Mouse (Mus musculus): ENCODE results near the gene Ndc80. TPM values are rescaled to one million over a fixed set of nuclear protein-coding genes. Genes with fewer than 3 reads are reported as not detected.
"Not testable (repeated sequence)": the region's sequence is repeated elsewhere in the genome, so short reads cannot be mapped to it uniquely, and the experiment has no call there.

Ndc80 gene
- polyA plus RNA-seq, 1 experiment: 32.9 TPM

DNA sequence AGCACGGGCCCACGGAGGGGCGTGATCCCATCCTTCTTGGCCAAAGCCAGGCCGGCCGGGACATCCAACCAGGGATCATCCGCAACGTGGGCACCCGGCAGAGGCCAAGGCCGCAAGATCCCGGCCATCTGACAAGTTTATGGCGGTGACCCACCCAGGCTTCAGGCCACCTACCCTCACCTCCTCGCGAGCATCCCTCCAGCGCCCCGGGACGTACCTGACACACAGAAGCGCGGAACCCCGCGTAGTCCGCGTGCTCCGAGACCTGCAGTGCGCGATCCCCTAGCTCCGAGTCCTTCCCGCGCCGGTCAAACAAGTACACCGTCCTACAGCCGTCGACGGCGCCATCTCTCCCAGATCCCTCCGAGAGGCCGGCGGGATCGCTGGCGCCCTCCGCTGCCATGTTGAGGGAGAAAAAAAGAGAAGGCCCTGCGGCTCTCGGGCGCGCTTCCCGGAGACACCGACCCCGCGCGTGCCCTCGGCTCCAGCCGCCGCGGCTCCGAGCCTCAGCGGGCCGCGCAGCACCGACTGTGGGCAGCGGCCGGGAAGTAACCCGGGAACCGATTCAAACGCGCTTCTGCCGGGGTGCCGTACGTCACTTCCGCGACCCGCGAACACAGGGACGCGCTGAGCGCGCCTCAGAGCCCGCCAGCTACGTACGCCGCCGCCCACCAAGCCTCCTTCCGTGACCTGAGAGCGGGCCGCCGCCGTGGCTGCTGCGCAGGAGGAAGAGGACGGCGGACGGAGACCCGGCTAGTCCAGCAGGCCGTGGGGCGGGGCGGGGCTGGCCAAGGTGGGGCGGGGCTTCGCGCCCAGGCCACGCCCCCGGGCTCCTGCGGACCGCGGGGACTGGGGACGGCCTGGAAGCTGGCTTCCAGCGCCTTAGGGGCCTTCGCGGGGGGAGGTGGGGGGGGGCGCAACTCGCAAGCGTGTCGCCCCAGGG, 51.6 kb downstream of the Ndc80 start, which contains the start of gene Smchd1:
Gene Smchd1, minus strand, starts transcription at position 582 of the 943 bp plus-strand sequence.
- peak within 1 kb of the TSS; percentile 82 for H3K4me3 ChIP-seq (replicated peaks; ENCODE audit: control insufficient read depth, low read depth, low read length)
- H3K4me1 ChIP-seq (ENCODE audit: control insufficient read depth, insufficient read depth, low read length): peaks cover 6% of the 10 kb centered on the region; the same call in 1 of the 2 replicates
- TF ChIP-seq POLR2A (IDR thresholded peaks at IDR 0.05; ENCODE audit: borderline replicate concordance, control insufficient read depth, low read depth, low read length): peak; percentile 32; the same call in 1 of the 2 replicates
- TF ChIP-seq CTCF (IDR thresholded peaks at IDR 0.05; ENCODE audit: control insufficient read depth, insufficient read depth, low read length): no peak
- under 1% methylated on average over 99 of the region's 109 CpGs for WGBS
- H3K27ac ChIP-seq (ENCODE audit: control insufficient read depth, insufficient read depth, low read depth, low read length, poor library complexity): peak within 1 kb of the TSS; percentile 96

DNA sequence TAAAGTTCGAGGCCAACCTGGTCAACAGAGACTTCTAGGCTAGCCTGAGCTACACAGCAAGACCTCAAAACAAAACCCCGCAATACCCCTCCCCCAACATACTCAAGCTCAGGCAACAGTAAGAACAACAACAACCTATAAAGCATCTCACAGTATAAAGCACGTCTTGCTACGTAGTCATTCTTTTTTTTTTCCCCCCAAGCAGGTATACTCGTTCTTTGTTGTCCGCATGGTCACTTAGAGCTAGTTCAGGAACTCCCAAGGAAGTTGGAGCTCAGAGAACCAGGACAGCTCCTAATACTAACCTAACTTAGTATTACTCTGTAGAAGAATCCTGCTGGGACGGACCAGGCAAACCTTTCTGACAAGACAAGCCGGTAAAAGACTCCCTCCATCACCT, 52.5 kb downstream of the Ndc80 start:
- H3K4me1 ChIP-seq (ENCODE audit: control insufficient read depth, insufficient read depth, low read length): peaks cover 4% of the 10 kb centered on the region; the same call in 1 of the 2 replicates
- peak overlapping the region; percentile 82 for H3K4me3 ChIP-seq (replicated peaks; ENCODE audit: control insufficient read depth, low read depth, low read length)
- TF ChIP-seq POLR2A (IDR thresholded peaks at IDR 0.05; ENCODE audit: borderline replicate concordance, control insufficient read depth, low read depth, low read length) (no peak), CTCF (IDR thresholded peaks at IDR 0.05; ENCODE audit: control insufficient read depth, insufficient read depth, low read length) (no peak)
- 0 out of 2 replicates have a peak overlapping the region, but pooled peaks have one; percentile 18 for H3K27ac ChIP-seq (ENCODE audit: control insufficient read depth, insufficient read depth, low read depth, low read length, poor library complexity)
- 13% methylated on average over 8 of the region's 8 CpGs for WGBS

- Histone ChIP-seq H3K4me3 (replicated peaks; ENCODE audit: control insufficient read depth, low read depth, low read length) (no peak overlapping the region), H3K4me1 (ENCODE audit: control insufficient read depth, insufficient read depth, low read length) (peaks cover 3% of the 10 kb centered on the region; the same call in 1 of the 2 replicates), H3K27ac (ENCODE audit: control insufficient read depth, insufficient read depth, low read depth, low read length, poor library complexity) (no peak overlapping the region)
- 58% methylated on average over 2 of the region's 2 CpGs for WGBS
- no peak for TF ChIP-seq CTCF (IDR thresholded peaks at IDR 0.05; ENCODE audit: control insufficient read depth, insufficient read depth, low read length)
- no peak for TF ChIP-seq POLR2A (IDR thresholded peaks at IDR 0.05; ENCODE audit: borderline replicate concordance, control insufficient read depth, low read depth, low read length)
Measured at GRCm38 (mm10) chr17:71471261-71471660, 55.4 kb downstream of the Ndc80 start.

GRCm38 (mm10) chr17:71460312-71460711, 66.3 kb downstream of the Ndc80 start:
- Histone ChIP-seq H3K27ac (ENCODE audit: control insufficient read depth, insufficient read depth, low read depth, low read length, poor library complexity) (no peak overlapping the region), H3K4me1 (ENCODE audit: control insufficient read depth, insufficient read depth, low read length) (no peaks in the 10 kb centered on the region), H3K4me3 (replicated peaks; ENCODE audit: control insufficient read depth, low read depth, low read length) (no peak overlapping the region)
- no peak for TF ChIP-seq POLR2A (IDR thresholded peaks at IDR 0.05; ENCODE audit: borderline replicate concordance, control insufficient read depth, low read depth, low read length)
- 93% methylated on average over 3 of the region's 3 CpGs for WGBS

- no peaks in the 10 kb centered on the region for H3K4me1 ChIP-seq (ENCODE audit: control insufficient read depth, insufficient read depth, low read length)
- TF ChIP-seq CTCF (IDR thresholded peaks at IDR 0.05; ENCODE audit: control insufficient read depth, insufficient read depth, low read length): no peak
- TF ChIP-seq POLR2A (IDR thresholded peaks at IDR 0.05; ENCODE audit: borderline replicate concordance, control insufficient read depth, low read depth, low read length): no peak
- WGBS: 90% methylated on average over 2 of the region's 2 CpGs
- no peak within 1 kb of the TSS for H3K27ac ChIP-seq (ENCODE audit: control insufficient read depth, insufficient read depth, low read depth, low read length, poor library complexity)
- no peak within 1 kb of the TSS for H3K4me3 ChIP-seq (replicated peaks; ENCODE audit: control insufficient read depth, low read depth, low read length)
Measured at GRCm38 (mm10) chr17:71459818-71460217, 66.8 kb downstream of the Ndc80 start, which contains the start of gene Gm4707. Gm4707 (minus strand) TSS chr17:71459918.

GRCm38 (mm10) chr17:71457361-71457760, 69.3 kb downstream of the Ndc80 start:
- not testable (repeated sequence) for H3K27ac ChIP-seq (ENCODE audit: control insufficient read depth, insufficient read depth, low read depth, low read length, poor library complexity); H3K4me3 ChIP-seq (replicated peaks; ENCODE audit: control insufficient read depth, low read depth, low read length); H3K4me1 ChIP-seq (ENCODE audit: control insufficient read depth, insufficient read depth, low read length)
- 90% methylated on average over 6 of the region's 6 CpGs for WGBS

Other genes with a start within 250 kb of the Ndc80 start
- 33.0 and 38.7 TPM in 2 replicates for gene Emilin2, start 214.9 kb downstream of the Ndc80 start, polyA plus RNA-seq (2011; ENCODE audit: insufficient read depth, insufficient read length, low replicate concordance, missing spikeins)
- gene Gm4707, start 66.9 kb downstream of the Ndc80 start, polyA plus RNA-seq (2011; ENCODE audit: insufficient read depth, insufficient read length, low replicate concordance, missing spikeins): 27.1 and 29.6 TPM in 2 replicates
- 27.5 and 35.0 TPM in 2 replicates for gene Smchd1, start 51.5 kb downstream of the Ndc80 start, polyA plus RNA-seq (2011; ENCODE audit: insufficient read depth, insufficient read length, low replicate concordance, missing spikeins)
- not detected in 2 replicates for gene Spdya, start 25.2 kb upstream of the Ndc80 start, polyA plus RNA-seq (2011; ENCODE audit: insufficient read depth, insufficient read length, low replicate concordance, missing spikeins)
- gene Wdr43, start 89.0 kb upstream of the Ndc80 start, polyA plus RNA-seq (2011; ENCODE audit: insufficient read depth, insufficient read length, low replicate concordance, missing spikeins): 39.1 and 74.0 TPM in 2 replicates
- gene Togaram2, start 146.4 kb upstream of the Ndc80 start, polyA plus RNA-seq (2011; ENCODE audit: insufficient read depth, insufficient read length, low replicate concordance, missing spikeins): not detected in 2 replicates
- not detected in 2 replicates for gene Pcare, start 226.0 kb upstream of the Ndc80 start, polyA plus RNA-seq (2011; ENCODE audit: insufficient read depth, insufficient read length, low replicate concordance, missing spikeins)
- gene Clip4, start 241.6 kb upstream of the Ndc80 start, polyA plus RNA-seq (2011; ENCODE audit: insufficient read depth, insufficient read length, low replicate concordance, missing spikeins): 2.3 and 3.1 TPM in 2 replicates